Mouse (Mus musculus) hindbrain, embryonic 12.5 days (tissue): ENCODE results near the gene Abtb1. TPM values are rescaled to one million over a fixed set of nuclear protein-coding genes. Genes with fewer than 3 reads are reported as not detected.

ENCODE experiments used
- ATAC-seq: fragments of 200-750 bp; cut with Nextera tagmentation; 2 replicates; pipeline ENCODE4 v1.8.0; 2017; ENCODE audit warnings: moderate TSS enrichment; ENCODE audit not compliant: low FRiP score
- H3K27ac ChIP-seq: fragments of 300-500 bp; sonication (generic); 2 replicates; pipeline ENCODE4 v1.5.1; 2016; ENCODE audit warnings: mild to moderate bottlenecking
- H3K27me3 ChIP-seq: fragments of 300-500 bp; sonication (generic); 2 replicates; pipeline ENCODE4 v1.6.1; 2016; ENCODE audit warnings: mild to moderate bottlenecking
- H3K36me3 ChIP-seq: fragments of 300-500 bp; sonication (generic); 2 replicates; pipeline ENCODE4 v1.6.1; 2016; ENCODE audit warnings: mild to moderate bottlenecking
- H3K4me1 ChIP-seq: fragments of 300-500 bp; sonication (generic); 2 replicates; pipeline ENCODE4 v1.6.1; 2016
- H3K4me2 ChIP-seq: fragments of 300-500 bp; sonication (generic); replicated peaks from 2 replicates; pipeline ENCODE4 v1.6.1; 2016; ENCODE audit warnings: mild to moderate bottlenecking
- H3K4me3 ChIP-seq: fragments of 300-500 bp; sonication (generic); 2 replicates; pipeline ENCODE4 v1.5.1; 2016; ENCODE audit warnings: mild to moderate bottlenecking
- H3K9ac ChIP-seq: fragments of 300-500 bp; sonication (generic); 2 replicates; pipeline ENCODE4 v1.6.1; 2016; ENCODE audit warnings: mild to moderate bottlenecking, moderate library complexity
- H3K9me3 ChIP-seq: fragments of 300-500 bp; sonication (generic); replicated peaks from 2 replicates; pipeline ENCODE4 v1.6.1; 2016; ENCODE audit warnings: mild to moderate bottlenecking
- WGBS: fragments of 180-500 bp; shearing (Covaris S2); methylation state at CpG from one replicate; pipeline ENCODE4 v1.1.7; 2016; 5-methylcytosine and 5-hydroxymethylcytosine counted together
- polyA plus RNA-seq: library from polyadenylated mRNA; unstranded; fragments of >200 nt; fragmentation: Nextera tagmentation; extraction: Ambion mirVana; gene quantifications from 2 replicates; pipeline ENCODE4 v1.2.1, GENCODE M21; 2016

The Abtb1 gene
- polyA plus RNA-seq, 1 experiment from 2014 or later = 32.1 TPM

GRCm38 (mm10) chr6:88811396-88811795 is 30.4 kb downstream of the Abtb1 start:
- Histone ChIP-seq H3K9me3 (no peaks in the 10 kb centered on the region), H3K27ac (no peak overlapping the region), H3K4me1 (peaks cover 27% of the 10 kb centered on the region), H3K27me3 (no peaks in the 10 kb centered on the region), H3K4me2 (no peak overlapping the region), H3K36me3 (no peaks in the 10 kb centered on the region), H3K4me3 (no peak overlapping the region), H3K9ac (no peak overlapping the region)
- 45% methylated on average over 7 of the region's 7 CpGs for WGBS
- ATAC-seq = no peak

- no peaks in the 10 kb centered on the region for H3K36me3 ChIP-seq
- H3K9ac ChIP-seq = no peak overlapping the region
- no peaks in the 10 kb centered on the region for H3K9me3 ChIP-seq
- ATAC-seq = peak; percentile 46
- no peaks in the 10 kb centered on the region for H3K27me3 ChIP-seq
- no peak overlapping the region; the same call in 1 of the 2 replicates for H3K27ac ChIP-seq
- H3K4me1 ChIP-seq = peaks cover 27% of the 10 kb centered on the region
- H3K4me3 ChIP-seq = no peak overlapping the region
- H3K4me2 ChIP-seq = no peak overlapping the region
- WGBS = 44% methylated on average over 3 of the region's 3 CpGs
Observed at GRCm38 (mm10) chr6:88810291-88810690, 31.5 kb downstream of the Abtb1 start.

- H3K9ac ChIP-seq = 0 out of 2 replicates have a peak overlapping the region, but pooled peaks have one; percentile 2
- H3K27ac ChIP-seq = no peak overlapping the region; the same call in 1 of the 2 replicates
- H3K9me3 ChIP-seq = no peaks in the 10 kb centered on the region
- peaks cover 22% of the 10 kb centered on the region for H3K4me1 ChIP-seq
- H3K27me3 ChIP-seq = no peaks in the 10 kb centered on the region
- H3K4me3 ChIP-seq = no peak overlapping the region
- no peaks in the 10 kb centered on the region for H3K36me3 ChIP-seq
- H3K4me2 ChIP-seq = no peak overlapping the region
- peak; percentile 55 for ATAC-seq
- WGBS = 70% methylated on average over 23 of the region's 23 CpGs
Observed at GRCm38 (mm10) chr6:88809091-88810037, 32.4 kb downstream of the Abtb1 start.

- Histone ChIP-seq H3K36me3 (no peaks in the 10 kb centered on the region), H3K4me2 (no peak overlapping the region), H3K27ac (no peak overlapping the region), H3K9me3 (no peaks in the 10 kb centered on the region), H3K27me3 (no peaks in the 10 kb centered on the region), H3K9ac (no peak overlapping the region), H3K4me1 (peaks cover 20% of the 10 kb centered on the region), H3K4me3 (no peak overlapping the region)
- WGBS = 90% methylated on average over 17 of the region's 17 CpGs
- no peak for ATAC-seq
Observed at GRCm38 (mm10) chr6:88804966-88805577, 36.7 kb downstream of the Abtb1 start.

GRCm38 (mm10) chr6:88803957-88804695 is 37.7 kb downstream of the Abtb1 start:
- peaks cover 12% of the 10 kb centered on the region for H3K4me1 ChIP-seq
- no peak overlapping the region for H3K27ac ChIP-seq
- no peaks in the 10 kb centered on the region for H3K27me3 ChIP-seq
- no peak overlapping the region for H3K4me3 ChIP-seq
- no peak for ATAC-seq
- no peaks in the 10 kb centered on the region for H3K9me3 ChIP-seq
- H3K9ac ChIP-seq = no peak overlapping the region
- H3K36me3 ChIP-seq = no peaks in the 10 kb centered on the region
- WGBS = 91% methylated on average over 4 of the region's 4 CpGs
- H3K4me2 ChIP-seq = no peak overlapping the region

- WGBS = 85% methylated on average over 7 of the region's 7 CpGs
- Histone ChIP-seq H3K4me3 (no peak overlapping the region), H3K4me1 (peaks cover 12% of the 10 kb centered on the region), H3K27me3 (no peaks in the 10 kb centered on the region), H3K9ac (no peak overlapping the region), H3K27ac (no peak overlapping the region), H3K9me3 (no peaks in the 10 kb centered on the region), H3K4me2 (no peak overlapping the region), H3K36me3 (no peaks in the 10 kb centered on the region)
- ATAC-seq = no peak
Observed at GRCm38 (mm10) chr6:88803051-88803450, 38.7 kb downstream of the Abtb1 start.

GRCm38 (mm10) chr6:88800735-88801134 is 41.0 kb downstream of the Abtb1 start:
- Histone ChIP-seq H3K9ac (no peak overlapping the region), H3K4me1 (peaks cover 12% of the 10 kb centered on the region), H3K27me3 (no peaks in the 10 kb centered on the region), H3K9me3 (no peaks in the 10 kb centered on the region), H3K4me2 (no peak overlapping the region), H3K36me3 (no peaks in the 10 kb centered on the region), H3K27ac (no peak overlapping the region), H3K4me3 (no peak overlapping the region)
- 38% methylated on average over 3 of the region's 3 CpGs for WGBS
- no peak for ATAC-seq

- ATAC-seq = no peak
- no peak overlapping the region for H3K4me2 ChIP-seq
- H3K36me3 ChIP-seq = no peaks in the 10 kb centered on the region
- peaks cover 12% of the 10 kb centered on the region for H3K4me1 ChIP-seq
- WGBS = 80% methylated on average over 7 of the region's 7 CpGs
- H3K27me3 ChIP-seq = no peaks in the 10 kb centered on the region
- H3K4me3 ChIP-seq = no peak overlapping the region
- H3K27ac ChIP-seq = no peak overlapping the region
- H3K9me3 ChIP-seq = no peaks in the 10 kb centered on the region
- H3K9ac ChIP-seq = no peak overlapping the region
Observed at GRCm38 (mm10) chr6:88800191-88800590, 41.6 kb downstream of the Abtb1 start.

GRCm38 (mm10) chr6:88794561-88794971 is 47.2 kb downstream of the Abtb1 start:
- peaks cover 24% of the 10 kb centered on the region for H3K4me1 ChIP-seq
- 68% methylated on average over 14 of the region's 14 CpGs for WGBS
- H3K36me3 ChIP-seq = no peaks in the 10 kb centered on the region
- no peak overlapping the region for H3K9ac ChIP-seq
- no peaks in the 10 kb centered on the region for H3K27me3 ChIP-seq
- H3K27ac ChIP-seq = no peak overlapping the region
- no peaks in the 10 kb centered on the region for H3K9me3 ChIP-seq
- H3K4me2 ChIP-seq = no peak overlapping the region
- no peak for ATAC-seq
- H3K4me3 ChIP-seq = no peak overlapping the region

GRCm38 (mm10) chr6:88793872-88794271 is 47.9 kb downstream of the Abtb1 start:
- Histone ChIP-seq H3K27me3 (no peaks in the 10 kb centered on the region), H3K27ac (no peak overlapping the region), H3K4me2 (no peak overlapping the region), H3K4me1 (peaks cover 28% of the 10 kb centered on the region), H3K9ac (no peak overlapping the region), H3K9me3 (no peaks in the 10 kb centered on the region), H3K4me3 (no peak overlapping the region), H3K36me3 (no peaks in the 10 kb centered on the region)
- ATAC-seq = no peak
- WGBS = 77% methylated on average over 13 of the region's 13 CpGs

- peak; percentile 41; the same call in 1 of the 2 replicates for ATAC-seq
- Histone ChIP-seq H3K36me3 (no peaks in the 10 kb centered on the region), H3K4me3 (no peak overlapping the region), H3K9me3 (no peaks in the 10 kb centered on the region), H3K9ac (no peak overlapping the region), H3K4me1 (peaks cover 31% of the 10 kb centered on the region), H3K4me2 (no peak overlapping the region), H3K27me3 (no peaks in the 10 kb centered on the region), H3K27ac (no peak overlapping the region)
- 44% methylated on average over 2 of the region's 2 CpGs for WGBS
Observed at GRCm38 (mm10) chr6:88793243-88793642, 48.5 kb downstream of the Abtb1 start.

- Histone ChIP-seq H3K27me3 (no peaks in the 10 kb centered on the region), H3K4me3 (no peak overlapping the region), H3K9me3 (no peaks in the 10 kb centered on the region), H3K4me2 (no peak overlapping the region), H3K4me1 (peaks cover 40% of the 10 kb centered on the region), H3K9ac (no peak overlapping the region), H3K27ac (no peak overlapping the region), H3K36me3 (no peaks in the 10 kb centered on the region)
- ATAC-seq = no peak
- 38% methylated on average over 7 of the region's 7 CpGs for WGBS
Observed at GRCm38 (mm10) chr6:88792147-88792691, 49.6 kb downstream of the Abtb1 start.
